Mouse (Mus musculus) liver, adult 2 months (tissue): ENCODE results near the gene Znrf1. TPM values are rescaled to one million over a fixed set of nuclear protein-coding genes. Genes with fewer than 3 reads are reported as not detected.

Experiments used
- DNase-seq: peaks from one replicate; pipeline ENCODE4 v3.0.0-alpha.2; 2011; ENCODE audit warnings: low read depth, low spot score; ENCODE audit errors: extremely low read depth
- H3K27ac ChIP-seq: fragments of 200-500 bp; replicated peaks from 2 replicates; pipeline ENCODE4 v1.5.1; 2012; ENCODE audit warnings: low read depth, mild to moderate bottlenecking, control low read depth, inconsistent platforms, low read length; ENCODE audit not compliant: insufficient read depth
- H3K27me3 ChIP-seq: fragments of 200-500 bp; 2 replicates; pipeline ENCODE4 v1.6.1; 2012; ENCODE audit warnings: mild to moderate bottlenecking, moderate library complexity, low read length, inconsistent platforms; ENCODE audit not compliant: control insufficient read depth, insufficient read depth
- H3K36me3 ChIP-seq: fragments of 200-500 bp; 2 replicates; pipeline ENCODE4 v1.6.1; 2012; ENCODE audit warnings: low read length, inconsistent platforms; ENCODE audit not compliant: control insufficient read depth, insufficient read depth
- H3K4me1 ChIP-seq: fragments of 200-500 bp; 2 replicates; pipeline ENCODE4 v1.6.1; 2011; ENCODE audit warnings: low read length; ENCODE audit not compliant: control insufficient read depth, insufficient read depth
- H3K4me3 ChIP-seq: fragments of 200-500 bp; 2 replicates; pipeline ENCODE4 v1.5.1; 2011; ENCODE audit warnings: low read depth, mild to moderate bottlenecking, control low read depth, low read length, moderate library complexity; ENCODE audit not compliant: insufficient read depth
- H3K79me2 ChIP-seq: fragments of 200-500 bp; 2 replicates; pipeline ENCODE4 v1.6.1; 2012; ENCODE audit warnings: inconsistent platforms, mild to moderate bottlenecking, low read length, moderate library complexity; ENCODE audit not compliant: control insufficient read depth, insufficient read depth
- H3K9ac ChIP-seq: fragments of 200-500 bp; 2 replicates; pipeline ENCODE4 v1.6.1; 2012; ENCODE audit warnings: low read depth, mild to moderate bottlenecking, control low read depth, inconsistent platforms, low read length
- CTCF ChIP-seq: fragments of 200-500 bp; IDR thresholded peaks from 2 replicates; pipeline ENCODE4 v1.5.1; 2011; ENCODE audit warnings: low read depth, low read length, control low read depth
- POLR2A ChIP-seq: fragments of 200-500 bp; IDR thresholded peaks from 2 replicates; pipeline ENCODE4 v1.6.1; 2011; ENCODE audit warnings: low read length, control low read depth; ENCODE audit not compliant: insufficient read depth; ENCODE audit errors: extremely low read depth
- WGBS: fragments of 180-500 bp; shearing (Covaris S2); methylation state at CpG from one replicate; pipeline ENCODE4 v1.1.7; 2018; 5-methylcytosine and 5-hydroxymethylcytosine counted together
- polyA plus RNA-seq: library from polyadenylated mRNA; depleted of rRNA; stranded (reverse); fragments of >200 nt; gene quantifications from 2 replicates; pipeline ENCODE4 v1.2.3, GENCODE M21; 2012
- total RNA-seq: library from RNA; depleted of rRNA; stranded (reverse); fragments of >200 nt; gene quantifications from 2 replicates; pipeline ENCODE4 v1.2.3, GENCODE M21; 2014

The Znrf1 gene
- total and polyA plus RNA-seq, 2 experiments: 13.8 to 44.3 TPM

DNA sequence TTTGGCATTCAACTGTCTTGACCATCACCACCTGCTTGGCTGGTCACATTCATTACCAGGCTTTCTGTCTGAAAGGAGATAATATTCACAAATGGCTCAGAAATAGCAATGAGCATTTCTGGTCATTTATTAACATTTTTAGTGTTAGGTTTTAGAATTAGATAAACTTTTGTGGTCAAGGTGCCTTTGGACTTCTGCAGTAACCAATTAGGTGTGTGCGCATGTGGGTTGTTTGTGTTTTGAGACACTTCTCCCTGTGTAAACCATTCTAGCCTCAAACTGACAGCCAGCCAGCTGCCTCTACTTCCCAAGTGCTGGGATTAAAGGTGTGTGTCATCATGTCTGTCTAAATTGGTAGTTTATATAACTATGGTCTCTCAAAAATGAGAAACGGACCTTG, 36.5 kb downstream of the Znrf1 start:
- Histone ChIP-seq H3K4me3 (no peak overlapping the region), H3K79me2 (peaks cover 47% of the 10 kb centered on the region), H3K36me3 (peaks cover 6% of the 10 kb centered on the region; the same call in 1 of the 2 replicates), H3K27me3 (no peaks in the 10 kb centered on the region), H3K9ac (no peak overlapping the region), H3K27ac (no peak overlapping the region), H3K4me1 (peaks cover 8% of the 10 kb centered on the region)
- no peak for TF ChIP-seq CTCF
- no peak for TF ChIP-seq POLR2A
- 48% methylated on average over 2 of the region's 2 CpGs for WGBS
- DNase-seq: peak; percentile 59

DNA sequence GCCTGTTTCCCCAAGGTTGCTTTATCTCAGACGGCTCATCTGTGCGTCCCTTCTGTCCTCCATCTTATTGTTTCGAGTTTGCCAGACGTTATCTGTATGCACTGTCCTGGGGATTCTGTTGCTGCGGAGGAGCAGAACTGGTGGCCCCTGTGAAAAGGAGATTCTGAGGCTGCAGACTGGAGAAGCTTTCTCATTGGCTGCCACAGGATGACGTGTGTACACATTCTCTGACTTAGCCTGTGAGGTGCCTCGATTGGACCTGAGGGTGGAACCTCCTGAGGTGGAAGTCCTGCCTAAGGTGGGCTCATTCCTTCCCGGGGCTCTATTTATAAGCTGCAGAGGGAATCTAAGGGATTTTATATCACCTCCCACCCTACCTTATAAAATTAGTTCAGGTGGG, 37.7 kb downstream of the Znrf1 start:
- no peaks in the 10 kb centered on the region for H3K27me3 ChIP-seq
- WGBS: 71% methylated on average over 8 of the region's 8 CpGs
- H3K27ac ChIP-seq: no peak overlapping the region
- peaks cover 46% of the 10 kb centered on the region for H3K79me2 ChIP-seq
- H3K36me3 ChIP-seq: peaks cover 8% of the 10 kb centered on the region; the same call in 1 of the 2 replicates
- H3K4me3 ChIP-seq: no peak overlapping the region
- H3K4me1 ChIP-seq: peaks cover 8% of the 10 kb centered on the region
- H3K9ac ChIP-seq: no peak overlapping the region
- DNase-seq: no peak
- TF ChIP-seq CTCF (no peak), POLR2A (no peak)

DNA sequence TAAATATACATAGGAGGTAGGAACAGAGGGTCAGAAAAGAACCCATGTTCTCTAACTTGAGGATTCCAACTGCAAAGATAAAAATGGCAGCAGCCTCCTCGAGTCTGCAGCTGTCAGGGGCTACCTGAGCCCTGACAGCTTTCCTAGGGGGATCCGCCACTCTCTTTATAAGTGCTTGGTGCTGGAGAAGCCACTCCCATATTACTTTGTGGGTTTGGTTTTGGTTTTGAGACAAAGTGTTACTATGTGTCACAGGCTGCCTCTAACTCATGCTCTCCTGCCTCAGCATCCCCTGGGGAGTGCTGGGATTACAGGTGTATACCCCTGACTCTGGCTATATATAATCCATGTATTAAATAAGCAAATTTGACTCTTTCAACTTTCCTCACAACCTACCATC, 38.1 kb downstream of the Znrf1 start:
- 90% methylated on average over 2 of the region's 2 CpGs for WGBS
- Histone ChIP-seq H3K4me3 (no peak overlapping the region), H3K27me3 (no peaks in the 10 kb centered on the region), H3K4me1 (peaks cover 8% of the 10 kb centered on the region), H3K79me2 (peaks cover 46% of the 10 kb centered on the region), H3K36me3 (peaks cover 8% of the 10 kb centered on the region; the same call in 1 of the 2 replicates), H3K27ac (no peak overlapping the region), H3K9ac (no peak overlapping the region)
- no peak for TF ChIP-seq CTCF
- no peak for TF ChIP-seq POLR2A
- no peak for DNase-seq

DNA sequence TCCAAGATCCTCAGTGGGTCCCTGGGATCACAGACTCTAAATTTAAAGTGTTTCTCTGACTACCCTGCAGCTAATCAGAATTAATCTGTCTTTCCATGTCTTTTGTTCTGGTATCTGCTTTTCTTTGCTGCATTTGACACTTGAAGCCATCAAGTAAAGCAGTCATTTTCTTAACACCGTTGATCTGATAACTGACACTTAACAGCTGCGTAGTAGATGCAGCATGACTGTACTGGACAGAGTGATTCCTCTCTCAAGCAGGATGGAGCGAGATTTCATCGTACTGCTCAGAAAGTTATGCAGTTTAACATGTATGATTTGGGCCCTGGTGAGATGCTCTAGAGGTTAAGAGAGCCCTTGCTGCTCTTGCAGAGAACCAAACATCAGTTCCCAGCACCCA, 39.6 kb downstream of the Znrf1 start:
- DNase-seq: no peak
- Histone ChIP-seq H3K36me3 (peaks cover 8% of the 10 kb centered on the region; the same call in 1 of the 2 replicates), H3K27ac (no peak overlapping the region), H3K4me1 (peaks cover 6% of the 10 kb centered on the region), H3K9ac (no peak overlapping the region), H3K27me3 (no peaks in the 10 kb centered on the region), H3K4me3 (no peak overlapping the region), H3K79me2 (peaks cover 39% of the 10 kb centered on the region)
- TF ChIP-seq POLR2A (no peak), CTCF (no peak)
- WGBS: 98% methylated on average over 4 of the region's 4 CpGs

DNA sequence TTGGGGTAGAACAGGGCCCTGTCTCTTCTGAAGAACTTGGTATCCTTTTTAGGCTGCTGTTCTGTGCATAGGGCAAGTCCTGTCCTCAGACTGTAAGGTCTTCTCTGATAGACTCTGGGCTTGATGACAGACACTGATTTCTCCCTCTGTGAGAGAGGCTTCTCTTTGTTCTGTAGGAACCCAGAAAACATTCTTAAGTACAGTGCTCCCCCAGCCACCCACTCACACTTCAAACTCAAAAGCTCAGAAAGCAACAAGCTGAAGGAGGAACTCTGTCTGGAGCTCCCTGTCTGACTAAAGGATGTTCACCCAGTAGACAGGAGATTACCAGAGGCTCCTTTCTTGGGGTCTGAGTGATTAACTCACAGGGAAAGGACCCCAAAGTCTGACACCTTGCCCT, 40.6 kb downstream of the Znrf1 start:
- Histone ChIP-seq H3K27me3 (no peaks in the 10 kb centered on the region), H3K79me2 (peaks cover 39% of the 10 kb centered on the region), H3K4me1 (peaks cover 6% of the 10 kb centered on the region), H3K4me3 (no peak overlapping the region), H3K36me3 (peaks cover 8% of the 10 kb centered on the region; the same call in 1 of the 2 replicates), H3K9ac (no peak overlapping the region), H3K27ac (no peak overlapping the region)
- DNase-seq: no peak
- TF ChIP-seq CTCF (no peak), POLR2A (no peak)

DNA sequence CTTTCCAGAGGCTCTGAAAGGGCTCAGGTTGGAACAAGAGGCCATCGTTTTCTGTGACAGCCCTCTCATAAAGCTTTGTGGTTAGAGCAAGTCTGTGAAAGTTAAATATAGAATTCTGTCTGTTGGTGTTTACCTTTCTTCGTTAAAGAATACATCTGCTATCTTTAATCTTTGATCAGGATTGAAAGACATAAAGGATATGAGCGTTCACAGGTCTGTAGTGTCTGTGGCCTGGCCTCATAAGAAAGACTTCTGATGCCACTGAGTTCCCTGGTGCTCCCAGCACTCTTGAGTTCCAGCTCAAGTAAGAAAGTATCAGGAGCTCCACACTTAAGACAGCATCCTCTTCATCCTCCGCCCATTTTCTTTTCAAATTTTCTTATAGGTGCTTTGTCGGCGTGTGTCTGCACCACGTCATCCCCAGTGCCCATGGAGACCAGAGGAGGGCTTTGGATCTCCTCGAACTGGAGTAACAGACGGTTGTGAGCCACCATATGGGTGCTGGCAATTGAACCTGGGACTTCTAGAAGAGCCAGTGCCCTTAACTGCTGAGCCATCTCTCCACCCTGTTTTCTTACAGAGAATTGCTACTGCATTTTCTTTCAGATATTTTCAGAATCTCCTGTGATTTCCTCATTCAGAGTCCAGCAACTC, 42.1 kb downstream of the Znrf1 start:
- Histone ChIP-seq H3K36me3 (peaks cover 10% of the 10 kb centered on the region), H3K27ac (no peak overlapping the region), H3K27me3 (no peaks in the 10 kb centered on the region), H3K4me1 (no peaks in the 10 kb centered on the region), H3K9ac (no peak overlapping the region), H3K79me2 (peaks cover 32% of the 10 kb centered on the region), H3K4me3 (no peak overlapping the region)
- no peak for DNase-seq
- TF ChIP-seq CTCF (no peak), POLR2A (no peak)
- WGBS: 84% methylated on average over 9 of the region's 9 CpGs
